Mouse (Mus musculus): Measurements from ENCODE around the gene Frmd6. TPM values are rescaled to one million over a fixed set of nuclear protein-coding genes. Genes with fewer than 3 reads are reported as not detected.

Gene Frmd6
- polyA plus RNA-seq, 1 experiment from 2014 or later, result 13.3 TPM

GRCm38 (mm10) chr12:70884113-70884512 is 58.8 kb downstream of the Frmd6 start:
- H3K36me3 ChIP-seq (ENCODE audit: inconsistent target), result peaks cover 6% of the 10 kb centered on the region; the same call in 1 of the 2 replicates
- WGBS (ENCODE audit: missing documents), result 88% methylated on average over 7 of the region's 7 CpGs
- H3K27ac ChIP-seq, result no peak overlapping the region
- H3K79me2 ChIP-seq (ENCODE audit: inconsistent target), result no peaks in the 10 kb centered on the region
- no peak overlapping the region for H3K4me3 ChIP-seq (ENCODE audit: inconsistent target)

- H3K36me3 ChIP-seq (ENCODE audit: inconsistent target), result peaks cover 6% of the 10 kb centered on the region; the same call in 1 of the 2 replicates
Measured at GRCm38 (mm10) chr12:70884973-70885372, 59.7 kb downstream of the Frmd6 start.

GRCm38 (mm10) chr12:70885576-70885975 is 60.3 kb downstream of the Frmd6 start:
- peaks cover 10% of the 10 kb centered on the region; the same call in 1 of the 2 replicates for H3K36me3 ChIP-seq (ENCODE audit: inconsistent target)
- H3K79me2 ChIP-seq (ENCODE audit: inconsistent target), result no peaks in the 10 kb centered on the region
- no peak overlapping the region for H3K4me3 ChIP-seq (ENCODE audit: inconsistent target)
- WGBS (ENCODE audit: missing documents), result 22% methylated on average over 10 of the region's 10 CpGs
- H3K27ac ChIP-seq, result no peak overlapping the region

More at GRCm38 (mm10) chr12:70884973-70885372, 59.7 kb downstream of the Frmd6 start:
- Histone ChIP-seq H3K4me3 (ENCODE audit: inconsistent target) (no peak overlapping the region), H3K27ac (no peak overlapping the region), H3K79me2 (ENCODE audit: inconsistent target) (no peaks in the 10 kb centered on the region)
- 94% methylated on average over 5 of the region's 6 CpGs for WGBS (ENCODE audit: missing documents)

GRCm38 (mm10) chr12:70890405-70890804 is 65.1 kb downstream of the Frmd6 start:
- Histone ChIP-seq H3K36me3 (ENCODE audit: inconsistent target) (peaks cover 19% of the 10 kb centered on the region; the same call in 1 of the 2 replicates), H3K79me2 (ENCODE audit: inconsistent target) (no peaks in the 10 kb centered on the region), H3K27ac (no peak overlapping the region), H3K4me3 (ENCODE audit: inconsistent target) (no peak overlapping the region)
- 80% methylated on average over 5 of the region's 5 CpGs for WGBS (ENCODE audit: missing documents)

GRCm38 (mm10) chr12:70890874-70891470 is 65.7 kb downstream of the Frmd6 start:
- WGBS (ENCODE audit: missing documents), result 96% methylated on average over 8 of the region's 8 CpGs
- no peaks in the 10 kb centered on the region for H3K79me2 ChIP-seq (ENCODE audit: inconsistent target)
- H3K27ac ChIP-seq, result no peak overlapping the region
- H3K36me3 ChIP-seq (ENCODE audit: inconsistent target), result peaks cover 19% of the 10 kb centered on the region; the same call in 1 of the 2 replicates
- no peak overlapping the region for H3K4me3 ChIP-seq (ENCODE audit: inconsistent target)

- Histone ChIP-seq H3K36me3 (ENCODE audit: inconsistent target) (peaks cover 17% of the 10 kb centered on the region; the same call in 1 of the 2 replicates), H3K4me3 (ENCODE audit: inconsistent target) (no peak overlapping the region), H3K79me2 (ENCODE audit: inconsistent target) (no peaks in the 10 kb centered on the region), H3K27ac (no peak overlapping the region)
- WGBS (ENCODE audit: missing documents), result 88% methylated on average over 6 of the region's 7 CpGs
Measured at GRCm38 (mm10) chr12:70895275-70895674, 70.0 kb downstream of the Frmd6 start.

GRCm38 (mm10) chr12:70896068-70896467 is 70.8 kb downstream of the Frmd6 start:
- Histone ChIP-seq H3K79me2 (ENCODE audit: inconsistent target) (no peaks in the 10 kb centered on the region), H3K36me3 (ENCODE audit: inconsistent target) (peaks cover 9% of the 10 kb centered on the region; the same call in 1 of the 2 replicates), H3K27ac (no peak overlapping the region), H3K4me3 (ENCODE audit: inconsistent target) (no peak overlapping the region)
- WGBS (ENCODE audit: missing documents), result 97% methylated on average over 10 of the region's 10 CpGs

GRCm38 (mm10) chr12:70897434-70897833 is 72.1 kb downstream of the Frmd6 start:
- Histone ChIP-seq H3K36me3 (ENCODE audit: inconsistent target) (peaks cover 7% of the 10 kb centered on the region; the same call in 1 of the 2 replicates), H3K79me2 (ENCODE audit: inconsistent target) (no peaks in the 10 kb centered on the region), H3K4me3 (ENCODE audit: inconsistent target) (no peak overlapping the region), H3K27ac (no peak overlapping the region)
- 94% methylated on average over 8 of the region's 8 CpGs for WGBS (ENCODE audit: missing documents)

- H3K4me3 ChIP-seq (ENCODE audit: inconsistent target), result no peak overlapping the region
- no peaks in the 10 kb centered on the region for H3K79me2 ChIP-seq (ENCODE audit: inconsistent target)
- WGBS (ENCODE audit: missing documents), result 72% methylated on average over 8 of the region's 8 CpGs
- H3K27ac ChIP-seq, result no peak overlapping the region
- H3K36me3 ChIP-seq (ENCODE audit: inconsistent target), result peaks cover 7% of the 10 kb centered on the region; the same call in 1 of the 2 replicates
Measured at GRCm38 (mm10) chr12:70898450-70898849, 73.1 kb downstream of the Frmd6 start.

GRCm38 (mm10) chr12:70904471-70904870 is 79.2 kb downstream of the Frmd6 start:
- H3K36me3 ChIP-seq (ENCODE audit: inconsistent target), result no peaks in the 10 kb centered on the region; the same call in 1 of the 2 replicates
- WGBS (ENCODE audit: missing documents), result 91% methylated on average over 7 of the region's 10 CpGs
- no peak overlapping the region for H3K27ac ChIP-seq
- H3K79me2 ChIP-seq (ENCODE audit: inconsistent target), result no peaks in the 10 kb centered on the region
- no peak overlapping the region for H3K4me3 ChIP-seq (ENCODE audit: inconsistent target)

- Histone ChIP-seq H3K36me3 (ENCODE audit: inconsistent target) (no peaks in the 10 kb centered on the region), H3K27ac (no peak overlapping the region), H3K79me2 (ENCODE audit: inconsistent target) (no peaks in the 10 kb centered on the region), H3K4me3 (ENCODE audit: inconsistent target) (no peak overlapping the region)
- 94% methylated on average over 9 of the region's 9 CpGs for WGBS (ENCODE audit: missing documents)
Measured at GRCm38 (mm10) chr12:70906867-70907266, 81.6 kb downstream of the Frmd6 start.

GRCm38 (mm10) chr12:70907651-70908050 is 82.3 kb downstream of the Frmd6 start:
- no peaks in the 10 kb centered on the region for H3K79me2 ChIP-seq (ENCODE audit: inconsistent target)
- no peak overlapping the region for H3K27ac ChIP-seq
- WGBS (ENCODE audit: missing documents), result 94% methylated on average over 11 of the region's 11 CpGs
- no peak overlapping the region for H3K4me3 ChIP-seq (ENCODE audit: inconsistent target)
- no peaks in the 10 kb centered on the region for H3K36me3 ChIP-seq (ENCODE audit: inconsistent target)

GRCm38 (mm10) chr12:70908076-70908475 is 82.8 kb downstream of the Frmd6 start:
- whole genome bisulfite sequencing (ENCODE audit: missing documents), result 76% methylated on average over 4 of the region's 4 CpGs
- Histone ChIP-seq H3K27ac (no peak overlapping the region), H3K4me3 (ENCODE audit: inconsistent target) (no peak overlapping the region), H3K79me2 (ENCODE audit: inconsistent target) (no peaks in the 10 kb centered on the region), H3K36me3 (ENCODE audit: inconsistent target) (no peaks in the 10 kb centered on the region)

GRCm38 (mm10) chr12:70910241-70910720 is 85.0 kb downstream of the Frmd6 start:
- WGBS (ENCODE audit: missing documents), result 9% methylated on average over 9 of the region's 9 CpGs
- Histone ChIP-seq H3K79me2 (ENCODE audit: inconsistent target) (no peaks in the 10 kb centered on the region), H3K36me3 (ENCODE audit: inconsistent target) (no peaks in the 10 kb centered on the region), H3K27ac (no peak overlapping the region), H3K4me3 (ENCODE audit: inconsistent target) (no peak overlapping the region)

- WGBS (ENCODE audit: missing documents), result 3% methylated on average over 5 of the region's 5 CpGs
- Histone ChIP-seq H3K4me3 (ENCODE audit: inconsistent target) (no peak overlapping the region), H3K36me3 (ENCODE audit: inconsistent target) (no peaks in the 10 kb centered on the region)
Measured at GRCm38 (mm10) chr12:70911029-70911428, 85.7 kb downstream of the Frmd6 start.

More at GRCm38 (mm10) chr12:70911029-70911428, 85.7 kb downstream of the Frmd6 start:
- no peaks in the 10 kb centered on the region for H3K79me2 ChIP-seq (ENCODE audit: inconsistent target)
- H3K27ac ChIP-seq, result no peak overlapping the region

Measured in macrophage (primary cell).